Mouse (Mus musculus) heart, adult 2 months (tissue): ENCODE measurements at regions not wholly inside any gene's neighbourhood (a gene's known extent, or its start where the extent isn't known, plus 50 kb on each side); places are given as distances from the start of the nearest gene placed in this dataset.

ENCODE experiments used
- CTCF ChIP-seq: fragments of 200-600 bp; IDR thresholded peaks from 2 replicates; pipeline ENCODE4 v1.8.1; 2022; ENCODE audit warnings: antibody characterized with exemption, mild to moderate bottlenecking, moderate library complexity
- EP300 ChIP-seq: fragments of 200-500 bp; IDR thresholded peaks from 2 replicates; pipeline ENCODE4 v1.6.1; 2011; ENCODE audit warnings: low read depth, low read length, control low read depth; ENCODE audit not compliant: insufficient read depth

GRCm38 (mm10) chr8:90743546-90743945 lies 73.6 kb downstream of the Gm19935 start:
- no peak for TF ChIP-seq CTCF
- TF ChIP-seq EP300 = no peak
